Mouse (Mus musculus) urinary bladder, adult 2 months (tissue): ENCODE results near the gene Epsti1. TPM values are rescaled to one million over a fixed set of nuclear protein-coding genes. Genes with fewer than 3 reads are reported as not detected.
"Not testable (repeated sequence)": the region's sequence is repeated elsewhere in the genome, so short reads cannot be mapped to it uniquely, and the experiment has no call there.

Source experiments
- DNase-seq: peaks from one replicate; pipeline ENCODE4 v3.0.0; 2022; ENCODE audit warnings: low spot score
- polyA plus RNA-seq: library from polyadenylated mRNA; depleted of rRNA; stranded (reverse); fragments of >200 nt; gene quantifications from 2 replicates; pipeline ENCODE4 v1.2.3, GENCODE M21; 2012; rRNA removed

The Epsti1 gene
- polyA plus RNA-seq: 4.6 and 5.6 TPM in 2 replicates

GRCm38 (mm10) chr14:77904171-77904762, at the start of gene Epsti1:
TSS of gene Epsti1 (plus strand) at chr14:77904239.
- no peak for DNase-seq

GRCm38 (mm10) chr14:77859894-77860293, 44.1 kb upstream of the Epsti1 start:
- DNase-seq: no peak

DNA sequence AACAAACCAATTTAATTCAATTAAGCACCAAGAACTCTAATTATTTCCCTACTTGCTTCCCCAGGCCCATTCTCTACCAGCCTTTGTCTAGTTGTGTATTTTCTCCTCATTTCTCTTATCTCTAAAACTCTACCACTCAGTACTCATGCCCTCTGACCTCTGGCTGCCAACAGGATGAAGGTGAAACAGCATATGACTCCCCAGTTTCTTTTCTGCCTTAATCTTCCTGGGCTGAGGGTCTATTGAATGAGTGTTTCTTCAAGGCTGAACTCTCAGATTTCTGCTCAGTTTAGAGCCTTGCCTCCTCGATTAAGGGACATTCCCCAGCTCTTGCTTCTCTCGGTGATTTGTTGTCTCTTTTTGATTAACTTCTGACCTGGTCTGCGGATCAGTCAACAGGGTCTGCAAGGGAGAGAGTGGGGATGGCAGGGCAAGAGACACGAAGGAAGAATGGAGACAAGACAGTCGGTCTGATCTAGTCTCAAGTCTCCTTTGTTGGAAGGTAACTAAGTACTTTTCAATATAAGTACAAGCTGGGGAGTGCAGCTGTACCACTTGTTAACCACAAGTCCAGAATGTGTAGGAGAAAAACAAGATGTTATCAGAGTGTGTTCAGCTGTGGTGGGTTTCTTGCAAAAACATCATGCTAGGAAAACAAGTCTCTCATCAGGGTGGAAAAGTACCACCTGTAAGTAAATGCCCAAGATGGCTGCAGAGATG, 43.0 kb upstream of the Epsti1 start:
- DNase-seq: no peak

DNA sequence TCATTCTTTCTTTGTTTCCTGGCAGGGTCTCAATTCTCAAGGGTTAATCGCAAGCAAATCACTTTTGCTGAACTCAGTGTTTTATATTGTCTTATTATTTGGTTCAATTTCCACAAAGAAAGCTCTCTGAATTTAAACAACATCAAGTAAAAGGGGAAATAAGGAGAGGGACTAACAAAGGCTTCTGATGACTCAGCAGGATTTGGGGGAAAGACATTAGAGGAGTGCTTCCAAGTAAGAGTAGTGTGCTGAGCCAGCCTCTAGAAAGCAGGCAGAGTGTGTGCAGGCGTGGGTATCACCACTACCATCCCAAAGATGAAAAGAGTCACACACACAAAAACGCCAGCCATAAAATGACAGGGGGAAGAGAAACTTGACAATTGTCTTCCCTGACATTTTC, 40.0 kb upstream of the Epsti1 start:
- DNase-seq: no peak

- no peak for DNase-seq
Observed at GRCm38 (mm10) chr14:77864510-77864909, 39.5 kb upstream of the Epsti1 start.

DNA sequence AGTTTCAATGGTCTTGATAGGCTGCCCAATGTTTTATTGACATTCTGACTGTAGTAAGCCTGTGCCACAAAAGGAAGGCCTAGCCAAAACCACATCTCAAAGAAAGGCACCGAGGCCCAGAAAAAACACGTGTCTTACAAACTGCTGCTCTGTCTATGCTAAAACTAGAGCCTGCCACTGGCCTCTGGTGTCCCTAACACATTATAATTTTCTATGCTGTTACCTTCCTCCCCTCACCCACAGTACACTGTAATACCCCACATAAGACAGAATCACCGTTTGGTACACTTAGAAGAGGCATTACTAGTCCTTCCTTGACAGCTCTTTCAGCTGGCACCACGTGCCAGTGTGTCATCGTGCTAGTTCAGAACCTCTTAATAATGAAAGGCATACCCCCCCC, 36.4 kb upstream of the Epsti1 start:
- no peak for DNase-seq

DNA sequence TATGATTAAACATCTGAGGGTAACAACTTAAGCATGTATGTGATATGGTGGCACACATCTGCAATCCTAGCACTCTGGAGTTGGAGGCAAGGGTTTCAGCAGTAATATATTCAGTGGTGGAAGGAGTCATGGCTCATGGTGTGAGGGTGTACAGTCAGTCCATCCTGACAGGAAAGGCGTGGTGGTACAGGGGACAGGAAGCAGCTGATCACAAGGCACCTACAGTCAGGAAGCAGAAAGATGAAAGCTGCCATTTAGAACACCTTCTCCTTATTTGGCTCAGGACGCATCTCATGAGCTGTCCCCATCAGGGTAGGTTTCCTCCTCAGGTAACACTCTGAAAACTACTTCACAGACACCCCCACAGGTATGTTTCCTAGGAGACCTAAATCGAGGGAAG, 33.1 kb upstream of the Epsti1 start:
- no peak for DNase-seq

DNA sequence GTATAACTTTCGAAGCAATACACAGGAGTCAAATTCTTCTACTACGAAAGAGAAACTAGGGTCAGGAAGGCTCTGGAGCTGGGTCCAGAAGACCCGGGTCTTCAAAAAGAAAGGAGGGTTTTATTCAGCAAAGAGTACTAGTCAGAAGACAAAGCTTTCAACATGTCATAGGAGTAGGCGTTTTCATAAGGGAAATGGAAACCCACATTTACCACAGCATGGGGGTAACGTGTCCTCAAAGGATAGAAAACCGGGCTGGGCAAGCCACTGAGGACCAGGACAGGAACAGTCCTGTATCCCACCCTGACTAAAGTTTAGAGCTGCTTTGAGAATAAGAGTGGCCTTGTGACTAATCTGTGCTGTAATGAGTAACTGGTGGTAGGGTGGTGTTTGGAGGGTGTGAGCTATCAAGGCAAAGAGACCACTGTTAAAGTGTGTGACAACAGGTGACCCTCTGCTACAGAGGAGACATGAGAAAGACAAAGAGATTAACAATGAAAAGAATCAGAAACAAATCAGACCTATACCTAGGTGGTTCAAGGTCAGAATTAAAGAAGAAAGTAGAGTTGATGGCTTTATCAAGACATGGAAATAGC, 32.6 kb upstream of the Epsti1 start:
- DNase-seq: no peak

GRCm38 (mm10) chr14:77874304-77875241, 29.5 kb upstream of the Epsti1 start, which contains the start of gene Dnajc15:
TSS of gene Dnajc15 (minus strand) at chr14:77875125.
- DNase-seq: peak; percentile 86

GRCm38 (mm10) chr14:77876199-77876598, 27.8 kb upstream of the Epsti1 start:
- DNase-seq: no peak

- DNase-seq: not testable (repeated sequence)
Observed at GRCm38 (mm10) chr14:77877876-77878275, 26.2 kb upstream of the Epsti1 start.

DNA sequence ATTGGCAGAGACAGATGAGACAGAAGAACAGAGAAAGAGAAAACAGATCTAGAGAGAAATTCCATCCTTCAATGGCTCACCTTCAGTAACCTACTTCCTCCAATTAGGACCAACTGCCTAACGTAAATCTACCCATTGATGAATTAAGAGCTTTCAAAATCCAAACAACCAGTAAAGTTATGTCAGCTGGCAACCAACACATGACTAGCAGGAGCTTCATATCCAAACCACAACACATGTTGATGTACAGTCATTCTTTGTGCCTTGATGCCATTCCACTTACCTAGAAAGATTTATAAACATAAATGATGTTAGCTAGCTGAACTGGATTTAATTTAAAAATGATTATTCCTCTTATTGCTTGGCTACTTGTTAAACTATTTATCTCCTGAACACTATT, 22.0 kb upstream of the Epsti1 start:
- DNase-seq: no peak

DNA sequence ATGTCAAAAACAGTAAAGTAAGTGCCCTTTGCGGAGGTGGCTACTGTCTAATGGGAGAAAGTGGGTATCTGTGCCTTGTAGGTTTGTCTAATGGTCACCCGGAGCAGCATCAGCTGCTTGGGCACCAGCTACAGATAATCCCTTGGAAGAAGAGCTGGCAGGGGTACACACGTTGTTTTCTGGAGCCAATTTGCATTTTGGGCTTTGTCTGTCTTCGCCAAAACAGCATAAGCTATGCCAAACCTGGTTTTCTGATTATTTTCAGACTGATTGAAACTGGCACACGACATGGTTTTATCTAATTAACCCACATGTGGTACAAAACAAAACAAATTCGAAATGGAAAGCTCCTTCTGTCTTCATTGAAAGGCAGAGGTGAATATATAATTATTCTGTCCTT, 21.4 kb upstream of the Epsti1 start:
- no peak for DNase-seq

GRCm38 (mm10) chr14:77886376-77886775, 17.7 kb upstream of the Epsti1 start:
- no peak for DNase-seq

- DNase-seq: no peak
Observed at GRCm38 (mm10) chr14:77886941-77887340, 17.1 kb upstream of the Epsti1 start.

DNA sequence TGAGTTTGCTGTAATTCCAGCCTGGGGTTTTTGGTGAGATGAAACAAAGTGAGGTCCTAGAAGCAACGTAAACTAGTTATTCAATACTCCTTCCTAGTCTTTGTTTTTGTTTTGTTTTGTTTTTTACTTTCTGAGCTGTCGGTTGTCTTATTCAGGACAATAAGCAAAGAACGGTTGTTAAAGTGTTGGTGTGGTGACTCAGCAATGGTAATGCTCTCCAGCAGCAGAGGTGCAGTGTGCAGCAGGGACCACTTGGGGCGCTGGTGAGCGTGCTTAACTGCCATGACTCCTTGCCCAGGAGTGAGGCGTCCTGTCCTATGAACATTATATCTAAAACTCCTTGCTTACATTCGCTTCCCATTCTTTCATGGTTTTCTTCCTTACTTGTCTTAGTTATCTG, 14.1 kb upstream of the Epsti1 start:
- no peak for DNase-seq

DNA sequence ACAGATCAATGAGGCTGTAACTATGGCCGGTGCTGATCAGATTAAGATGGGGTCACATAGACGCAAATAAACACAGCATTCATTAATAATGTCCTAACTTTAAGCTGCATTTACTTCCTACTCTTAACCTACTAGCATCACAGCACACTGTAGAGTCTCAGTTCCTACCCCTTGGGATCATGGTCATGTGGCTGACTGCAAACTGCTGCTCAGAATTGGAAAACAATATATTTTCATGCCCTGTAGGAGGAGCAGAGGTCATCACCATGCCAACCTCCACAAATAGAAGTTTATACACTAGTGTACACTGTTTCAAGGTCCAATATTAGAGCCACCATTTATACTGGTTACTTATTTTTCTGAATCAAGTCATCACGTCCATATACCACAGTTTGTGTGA, 8.1 kb upstream of the Epsti1 start:
- DNase-seq: no peak

DNA sequence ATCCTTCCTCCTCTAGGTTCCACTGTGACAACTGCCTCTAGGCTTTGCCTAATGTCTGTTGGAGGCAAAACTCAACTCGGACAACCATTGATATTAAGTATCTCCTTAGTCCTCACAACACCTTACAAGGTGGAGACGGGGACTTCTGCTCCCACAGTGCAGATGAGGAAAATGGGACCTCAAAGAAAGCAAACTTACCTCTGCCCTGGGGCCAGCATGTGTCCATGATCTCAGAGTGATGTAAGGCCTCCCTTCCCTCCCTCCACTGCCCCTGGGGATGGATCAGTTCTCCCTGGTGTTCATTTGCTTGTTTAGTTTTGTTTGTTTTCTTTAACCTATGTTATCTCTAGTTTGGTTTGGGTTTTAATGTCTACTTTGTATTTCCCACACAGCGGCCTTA, 1.5 kb upstream of the Epsti1 start:
- no peak for DNase-seq

GRCm38 (mm10) chr14:77905466-77905865, 1.4 kb downstream of the Epsti1 start:
- DNase-seq: no peak

DNA sequence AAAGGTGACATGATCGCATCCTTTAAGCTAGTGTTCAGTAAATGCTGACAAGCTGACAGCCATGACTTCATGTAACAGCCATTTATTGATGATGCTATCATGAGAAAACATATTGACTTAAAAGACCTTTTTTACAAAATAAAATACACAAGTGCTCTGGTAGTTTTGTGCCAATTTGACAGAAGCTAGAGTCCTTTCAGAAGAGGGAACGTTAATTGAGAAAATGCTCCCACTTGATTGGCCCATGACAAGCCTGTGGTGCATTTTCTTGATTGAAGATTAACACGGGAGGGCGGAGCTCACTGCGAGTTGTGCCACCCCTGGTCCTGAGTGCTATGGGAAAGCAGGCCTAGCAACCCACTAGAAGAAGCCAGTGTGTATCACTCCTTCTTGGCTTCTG, 2.5 kb downstream of the Epsti1 start:
- DNase-seq: no peak

- DNase-seq: no peak
Observed at GRCm38 (mm10) chr14:77915776-77916175, 11.7 kb downstream of the Epsti1 start.

DNA sequence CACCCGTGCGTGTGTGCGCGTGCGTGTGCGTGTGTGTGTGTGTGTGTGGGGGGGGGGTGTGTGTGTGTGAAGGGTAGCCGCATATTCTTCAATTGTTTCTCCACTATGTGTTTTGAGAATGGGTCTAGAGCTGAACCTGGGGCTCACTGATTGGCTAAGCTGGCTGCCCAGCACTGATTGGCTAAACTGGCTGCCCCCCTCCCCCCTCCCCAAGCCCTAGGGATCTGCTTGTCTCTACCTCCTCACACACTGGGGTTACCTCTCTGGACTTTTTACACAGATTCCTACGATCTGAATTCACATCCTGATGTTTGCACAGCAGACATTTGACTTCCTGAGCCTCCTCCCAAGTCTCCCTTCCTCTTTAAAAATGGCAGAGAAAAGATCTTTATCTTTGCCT, 17.6 kb downstream of the Epsti1 start:
- DNase-seq: no peak
